Mouse (Mus musculus): ENCODE measurements around the gene Angptl6. TPM values are rescaled to one million over a fixed set of nuclear protein-coding genes. Genes with fewer than 3 reads are reported as not detected.
"Not testable (repeated sequence)": the region's sequence is repeated elsewhere in the genome, so short reads cannot be mapped to it uniquely, and the experiment has no call there.

The Angptl6 gene
- total RNA-seq, 1 experiment from 2014 or later: 0.57 TPM

DNA sequence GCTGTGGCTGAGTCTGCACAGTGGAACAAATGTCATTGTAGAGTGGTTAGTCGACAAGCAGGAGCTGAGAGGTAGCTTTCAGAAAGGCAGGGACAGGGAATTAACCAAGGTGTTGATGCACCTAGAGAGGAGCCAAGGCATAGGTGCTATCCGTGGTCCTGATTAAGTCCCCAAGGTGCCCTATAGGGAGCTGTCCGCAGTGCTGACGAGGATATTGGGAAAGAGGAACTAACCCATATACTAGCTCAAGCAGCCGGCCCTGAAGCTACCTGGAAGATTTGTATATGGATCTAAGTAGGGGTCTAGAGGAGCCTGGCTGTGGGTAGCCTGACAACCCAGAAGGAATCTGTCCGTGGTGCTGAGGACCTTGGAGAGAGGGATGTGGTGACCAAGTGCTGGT, 22.4 kb downstream of the Angptl6 start:
- ATAC-seq (replicated peaks; ENCODE audit: insufficient number of reproducible peaks, low FRiP score, low TSS enrichment, poor library complexity, severe bottlenecking): peak; percentile 80

DNA sequence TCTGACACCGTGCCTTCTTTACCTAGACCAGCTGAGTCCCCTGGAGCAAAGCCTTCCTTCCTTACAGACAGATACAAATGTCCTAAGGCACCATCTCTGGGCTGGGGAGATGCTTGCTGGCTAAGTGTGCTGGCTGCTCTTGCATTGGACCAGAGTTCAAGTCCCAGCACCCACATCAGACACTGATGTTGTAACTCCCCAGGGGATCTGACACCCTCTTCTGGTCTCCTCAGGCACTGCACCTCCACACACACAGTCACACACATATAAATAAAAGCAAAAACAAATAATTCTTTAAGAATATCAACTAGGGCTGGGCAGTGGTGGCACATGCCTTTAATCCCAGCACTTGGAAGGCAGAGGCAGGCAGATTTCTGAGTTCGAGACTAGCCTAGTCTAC, 29.3 kb downstream of the Angptl6 start:
- ATAC-seq (replicated peaks; ENCODE audit: insufficient number of reproducible peaks, low FRiP score, low TSS enrichment, poor library complexity, severe bottlenecking): no peak

DNA sequence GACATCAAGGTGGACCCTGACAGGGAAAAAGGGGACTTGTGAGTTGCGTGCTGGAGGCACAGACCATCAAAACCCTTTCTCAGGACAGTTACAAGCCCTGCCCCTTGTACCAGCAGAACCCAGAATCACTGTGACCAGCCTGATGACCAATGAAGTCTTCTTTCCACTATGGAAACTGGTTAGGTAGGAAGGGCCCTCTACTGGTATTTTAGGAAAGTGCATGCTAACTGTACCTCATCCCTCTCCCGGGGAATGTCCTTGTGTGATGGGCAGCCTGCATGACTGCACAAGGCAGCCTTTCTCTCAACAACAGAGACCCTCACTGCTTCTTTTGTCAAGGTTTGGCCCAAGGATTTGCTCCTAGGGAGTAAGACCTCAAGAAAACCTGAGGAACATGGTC, 36.9 kb downstream of the Angptl6 start:
- ATAC-seq (replicated peaks; ENCODE audit: insufficient number of reproducible peaks, low FRiP score, low TSS enrichment, poor library complexity, severe bottlenecking): no peak

DNA sequence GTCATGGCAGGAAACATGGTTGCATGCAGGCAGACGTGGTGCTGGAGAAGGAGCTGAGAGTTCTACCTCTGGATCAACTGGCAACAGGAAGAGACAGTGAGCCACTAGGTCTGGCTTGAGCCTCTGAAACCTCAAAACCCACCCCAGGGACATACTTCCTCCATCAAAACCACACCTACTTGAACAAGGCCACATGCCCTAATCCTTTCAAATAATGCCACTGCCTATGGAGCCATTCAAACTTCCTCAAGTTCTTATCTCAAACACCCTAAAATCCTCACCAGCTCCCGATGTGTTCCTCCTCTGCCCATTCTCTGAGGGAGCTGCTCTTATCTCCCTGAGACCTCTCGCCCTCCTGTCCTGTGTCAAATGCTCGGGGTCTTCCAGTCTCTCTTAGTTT, 37.3 kb downstream of the Angptl6 start:
- no peak for ATAC-seq (replicated peaks; ENCODE audit: insufficient number of reproducible peaks, low FRiP score, low TSS enrichment, poor library complexity, severe bottlenecking)

DNA sequence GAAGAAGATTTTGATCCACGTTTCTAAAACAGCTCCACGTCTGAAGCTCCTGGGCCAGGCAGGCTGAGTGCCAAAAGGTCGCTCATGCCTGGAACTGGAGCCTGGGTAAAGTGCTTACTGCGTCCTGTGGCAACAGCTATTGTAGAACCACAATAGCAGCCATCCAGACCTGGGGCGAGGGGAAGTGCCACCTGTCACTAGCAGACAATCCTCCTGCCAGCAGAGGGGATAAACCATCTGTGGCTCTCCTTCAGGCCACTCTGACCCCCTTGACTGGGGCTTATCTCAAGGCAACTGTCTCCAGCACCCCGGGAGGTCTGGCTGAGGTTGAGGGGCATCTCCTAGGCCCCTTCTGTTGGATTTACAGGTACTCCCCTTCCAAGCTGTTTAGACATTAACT, 40.6 kb downstream of the Angptl6 start:
- ATAC-seq (replicated peaks; ENCODE audit: insufficient number of reproducible peaks, low FRiP score, low TSS enrichment, poor library complexity, severe bottlenecking): no peak

GRCm38 (mm10) chr9:20837184-20837947, 42.2 kb downstream of the Angptl6 start:
- ATAC-seq (replicated peaks; ENCODE audit: insufficient number of reproducible peaks, low FRiP score, low TSS enrichment, poor library complexity, severe bottlenecking): no peak

DNA sequence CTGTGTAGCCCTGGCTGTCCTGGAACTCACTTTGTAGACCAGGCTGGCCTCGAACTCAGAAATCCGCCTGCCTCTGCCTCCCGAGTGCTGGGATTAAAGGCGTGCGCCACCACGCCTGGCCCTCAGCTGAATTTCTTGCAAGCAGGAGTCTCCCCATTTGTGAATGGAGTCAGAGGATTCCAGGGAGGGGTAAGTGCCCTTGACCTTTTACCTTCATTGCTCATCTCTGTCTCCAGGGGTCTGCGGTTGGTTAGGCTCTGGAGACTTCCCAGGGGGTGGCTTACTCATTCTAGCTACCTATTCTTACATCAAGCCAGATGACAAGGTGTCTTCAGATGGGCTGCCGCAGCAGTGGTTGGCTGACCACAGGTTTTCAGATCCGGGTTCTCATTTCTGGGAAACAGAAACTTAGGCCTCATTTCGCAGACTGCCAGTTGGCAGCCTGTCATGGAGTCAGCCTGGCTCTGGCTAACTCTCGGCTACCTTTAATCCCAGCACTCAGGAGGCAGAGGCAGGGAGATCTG, 44.0 kb downstream of the Angptl6 start:
- ATAC-seq (replicated peaks; ENCODE audit: insufficient number of reproducible peaks, low FRiP score, low TSS enrichment, poor library complexity, severe bottlenecking): not testable (repeated sequence)

GRCm38 (mm10) chr9:20834881-20835280, 44.6 kb downstream of the Angptl6 start:
- ATAC-seq (replicated peaks; ENCODE audit: insufficient number of reproducible peaks, low FRiP score, low TSS enrichment, poor library complexity, severe bottlenecking): no peak

DNA sequence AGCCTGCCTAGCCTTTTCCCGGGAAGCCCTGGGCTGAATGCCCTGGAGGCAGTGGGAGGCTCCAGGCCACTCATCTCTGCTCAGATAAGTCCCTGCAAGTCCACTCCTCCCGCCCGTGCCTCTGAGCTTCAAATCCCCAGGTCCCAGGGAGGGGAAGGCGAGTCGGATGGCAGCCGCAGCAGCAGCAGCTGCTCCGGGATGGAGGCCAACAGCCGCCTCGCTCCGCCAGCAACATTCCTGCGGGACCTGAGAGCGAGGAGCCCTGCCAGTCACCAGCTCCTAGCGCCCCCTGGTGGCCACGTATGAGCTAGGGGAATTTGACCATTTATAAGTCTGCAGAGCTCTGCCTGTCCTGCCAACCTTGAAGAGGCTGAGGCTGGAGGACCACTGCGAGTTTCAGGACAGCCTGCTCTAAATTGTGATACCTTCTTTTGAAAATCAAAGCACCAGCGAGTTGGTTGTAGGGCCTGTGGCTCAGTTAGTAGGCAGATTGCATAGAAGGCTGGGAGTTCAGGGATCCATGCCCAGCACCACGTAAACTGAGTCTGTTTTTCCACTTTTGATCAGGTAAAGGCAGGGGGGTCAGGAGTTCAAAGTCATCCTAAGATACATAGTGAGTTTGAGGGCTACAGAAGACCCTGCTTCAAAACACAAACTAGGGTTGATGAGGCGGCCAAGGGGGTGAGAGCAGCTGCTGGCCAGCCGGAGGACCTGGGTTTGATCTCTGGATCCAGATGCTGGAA, 48.5 kb downstream of the Angptl6 start:
- peak; percentile 73; the same call in 1 of the 2 replicates for ATAC-seq (replicated peaks; ENCODE audit: insufficient number of reproducible peaks, low FRiP score, low TSS enrichment, poor library complexity, severe bottlenecking)

DNA sequence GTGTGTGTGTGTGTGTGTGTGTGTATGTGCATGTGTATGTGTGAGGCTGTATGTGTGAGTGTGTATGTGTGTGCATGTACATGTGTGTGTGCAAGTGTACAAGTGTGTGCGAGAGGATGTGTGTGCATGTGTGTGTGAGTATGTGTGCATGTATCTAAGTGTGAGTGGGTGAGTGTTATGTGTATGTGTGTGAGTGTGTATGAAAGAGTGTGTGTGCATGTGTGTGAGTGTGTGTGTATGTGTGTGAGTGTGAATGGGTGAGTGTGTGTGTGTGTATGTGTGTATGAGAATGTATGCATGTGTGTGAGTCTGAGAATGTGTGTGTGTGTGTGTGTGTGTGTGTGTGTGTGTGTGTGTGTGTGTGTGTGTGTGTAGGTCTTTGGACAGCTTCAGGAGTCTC, 51.4 kb downstream of the Angptl6 start:
- no peak for ATAC-seq (replicated peaks; ENCODE audit: insufficient number of reproducible peaks, low FRiP score, low TSS enrichment, poor library complexity, severe bottlenecking)

DNA sequence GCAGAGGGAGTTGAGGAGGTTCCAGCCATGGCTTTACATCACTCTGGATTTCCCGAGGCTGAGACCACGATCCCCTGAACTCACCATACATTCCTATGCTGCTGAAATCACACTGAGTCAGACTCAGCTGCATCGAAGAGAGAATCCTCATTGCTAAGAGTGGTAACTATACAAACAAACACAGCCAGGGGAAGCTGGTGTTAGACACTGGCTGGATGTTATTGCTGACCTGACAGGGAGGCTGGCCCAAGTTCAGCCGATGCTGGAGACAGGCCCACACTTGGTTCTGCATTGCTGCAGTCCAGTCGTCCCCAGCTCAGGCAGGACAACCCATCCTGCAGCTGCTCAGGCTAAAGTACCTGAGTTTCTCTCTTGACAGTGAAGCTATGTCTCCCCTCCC, 53.7 kb downstream of the Angptl6 start:
- ATAC-seq (replicated peaks; ENCODE audit: insufficient number of reproducible peaks, low FRiP score, low TSS enrichment, poor library complexity, severe bottlenecking): no peak

Other genes starting within 250 kb of the Angptl6 start
- gene Ubl5, start 236.8 kb downstream of the Angptl6 start, total RNA-seq (2017): 124 to 185 TPM (median 175 TPM) in 3 replicates
- gene Fbxl12, start 235.0 kb downstream of the Angptl6 start, total RNA-seq (2017): 12.6 to 30.1 TPM (median 19.3 TPM) in 3 replicates
- gene Pin1, start 227.6 kb downstream of the Angptl6 start, total RNA-seq (2017): 7.1 to 11.7 TPM (median 8.4 TPM) in 3 replicates
- not detected in 3 replicates for gene Olfm2, start 133.4 kb downstream of the Angptl6 start, total RNA-seq (2017)
- gene Col5a3, start 64.7 kb downstream of the Angptl6 start, total RNA-seq (2017): 0.11 TPM in 1 of 3 replicates, not detected in the others
- gene Rdh8, start 61.2 kb downstream of the Angptl6 start, total RNA-seq (2017): not detected in 3 replicates
- 5.2 to 12.0 TPM (median 11.8 TPM) in 3 replicates for gene A230050P20Rik, start 11.1 kb downstream of the Angptl6 start, total RNA-seq (2017)
- gene Ppan, start 8.4 kb upstream of the Angptl6 start, total RNA-seq (2017): 24.4 to 44.1 TPM (median 26.9 TPM) in 3 replicates
- 87.5 to 120 TPM (median 97.3 TPM) in 3 replicates for gene Eif3g, start 18.9 kb upstream of the Angptl6 start, total RNA-seq (2017)
- gene Dnmt1, start 80.2 kb upstream of the Angptl6 start, total RNA-seq (2017): 44.6 to 108 TPM (median 56.9 TPM) in 3 replicates
- gene S1pr2, start 97.1 kb upstream of the Angptl6 start, total RNA-seq (2017): 1.6 to 4.4 TPM (median 3.5 TPM) in 3 replicates
- gene Mrpl4, start 123.0 kb upstream of the Angptl6 start, total RNA-seq (2017): 21.9 to 41.1 TPM (median 25.6 TPM) in 3 replicates
- gene Icam1, start 136.3 kb upstream of the Angptl6 start, total RNA-seq (2017): 55.1 to 94.2 TPM (median 67.6 TPM) in 3 replicates
- 1.6 to 3.0 TPM in 2 of 3 replicates, not detected in the other for gene Icam4, start 149.6 kb upstream of the Angptl6 start, total RNA-seq (2017)
- gene Icam5, start 152.3 kb upstream of the Angptl6 start, total RNA-seq (2017): not detected in 3 replicates
- 0.49 TPM in 1 of 3 replicates, not detected in the others for gene Zglp1, start 187.4 kb upstream of the Angptl6 start, total RNA-seq (2017)
- not detected in 3 replicates for gene Gm49373, start 193.4 kb upstream of the Angptl6 start, total RNA-seq (2017)
- 23.7 to 31.1 TPM (median 24.5 TPM) in 3 replicates for gene Fdx1l, start 193.9 kb upstream of the Angptl6 start, total RNA-seq (2017)
- 2.3 to 5.6 TPM in 2 of 3 replicates, not detected in the other for gene Gm38431, start 212.3 kb upstream of the Angptl6 start, total RNA-seq (2017)
- gene Raver1, start 212.3 kb upstream of the Angptl6 start, total RNA-seq (2017): 8.1 to 18.1 TPM (median 12.9 TPM) in 3 replicates

Data from monocyte, adult 5-6 weeks (primary cell).